Mouse (Mus musculus): ENCODE data around the gene Kansl1. TPM values are rescaled to one million over a fixed set of nuclear protein-coding genes. Genes with fewer than 3 reads are reported as not detected.

The Kansl1 gene
- total and polyA plus RNA-seq, 2 experiments from 2014 or later, result 19.0 to 75.5 TPM

DNA sequence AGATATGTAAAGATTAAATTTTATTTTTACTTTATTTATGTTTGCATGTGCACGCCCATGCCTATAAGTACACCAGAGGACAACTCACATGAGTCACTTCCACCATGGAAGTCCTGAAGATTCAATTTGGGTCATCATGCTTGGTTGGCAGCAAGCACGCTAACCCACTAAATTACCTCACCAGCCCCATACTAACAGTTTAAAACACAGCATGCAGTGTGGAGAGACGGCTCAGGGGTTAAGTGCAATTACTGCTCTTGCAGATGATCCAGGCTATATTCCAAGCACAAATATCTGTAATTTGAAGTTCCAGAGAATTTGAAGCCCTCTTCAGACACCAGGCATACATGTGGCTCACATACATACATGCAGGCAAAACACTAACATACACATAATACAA is 92.4 kb downstream of the Kansl1 start:
- H3K9ac ChIP-seq (replicated peaks; ENCODE audit: low read length), result no peak overlapping the region
- 83% methylated on average over 3 of the region's 3 CpGs for WGBS
- no peak overlapping the region for H3K27ac ChIP-seq
- no peak overlapping the region for H3K4me3 ChIP-seq (ENCODE audit: low read length)
- H3K36me3 ChIP-seq (ENCODE audit: insufficient read depth, low read length), result no peaks in the 10 kb centered on the region
- no peak for ATAC-seq
- no peaks in the 10 kb centered on the region for H3K4me1 ChIP-seq (ENCODE audit: insufficient read depth, low read length)
- H3K9me3 ChIP-seq (ENCODE audit: low read length), result no peaks in the 10 kb centered on the region
- DNase-seq (ENCODE audit: low spot score), result no peak
- TF ChIP-seq CTCF (IDR thresholded peaks at IDR 0.05; ENCODE audit: low read depth), result no peak
- H3K4me2 ChIP-seq (ENCODE audit: low read depth, low read length), result no peak overlapping the region
- no peaks in the 10 kb centered on the region for H3K27me3 ChIP-seq (ENCODE audit: insufficient read depth, low read length)

DNA sequence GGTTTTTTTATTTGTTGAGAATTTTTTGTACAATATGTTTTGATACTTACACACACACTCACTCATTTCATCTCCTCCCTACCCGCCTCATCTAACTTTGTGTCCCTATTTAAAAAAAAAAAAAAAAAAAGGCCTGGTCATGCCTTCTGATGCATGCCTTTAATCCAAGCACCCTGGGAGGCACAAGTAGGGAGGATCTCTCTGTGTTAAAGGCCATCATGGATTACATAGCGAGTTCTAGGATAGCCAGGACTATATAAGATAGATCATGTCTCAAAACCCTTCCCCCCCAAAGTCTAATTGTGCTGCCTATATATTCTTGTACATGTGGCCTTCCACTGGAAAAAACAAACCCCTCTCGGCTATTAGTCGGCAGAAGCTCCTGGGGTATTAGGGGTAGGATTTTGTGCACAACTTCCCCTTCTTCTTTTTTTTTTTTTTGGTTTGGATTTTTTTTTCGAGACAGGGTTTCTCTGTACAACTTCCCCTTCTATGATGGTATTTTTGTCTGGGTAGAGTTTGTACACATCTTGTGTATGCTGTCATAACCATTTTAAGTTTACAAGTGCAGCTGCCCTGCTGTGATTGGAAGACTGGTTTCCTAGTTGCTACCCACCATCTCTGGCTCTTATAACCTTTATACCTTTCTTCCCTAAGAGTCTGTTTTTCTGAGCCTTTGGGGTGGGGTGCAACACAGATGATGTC is 101.0 kb downstream of the Kansl1 start:
- no peak overlapping the region for H3K4me2 ChIP-seq (ENCODE audit: low read depth, low read length)
- WGBS, result 87% methylated on average over 5 of the region's 5 CpGs
- no peak for ATAC-seq
- H3K9me3 ChIP-seq (ENCODE audit: low read length), result no peaks in the 10 kb centered on the region
- TF ChIP-seq CTCF (IDR thresholded peaks at IDR 0.05; ENCODE audit: low read depth), result no peak
- H3K27ac ChIP-seq, result no peak overlapping the region
- H3K27me3 ChIP-seq (ENCODE audit: insufficient read depth, low read length), result no peaks in the 10 kb centered on the region
- DNase-seq (ENCODE audit: low spot score), result no peak
- H3K36me3 ChIP-seq (ENCODE audit: insufficient read depth, low read length), result no peaks in the 10 kb centered on the region
- H3K4me3 ChIP-seq (ENCODE audit: low read length), result no peak overlapping the region
- no peaks in the 10 kb centered on the region for H3K4me1 ChIP-seq (ENCODE audit: insufficient read depth, low read length)
- no peak overlapping the region for H3K9ac ChIP-seq (replicated peaks; ENCODE audit: low read length)

DNA sequence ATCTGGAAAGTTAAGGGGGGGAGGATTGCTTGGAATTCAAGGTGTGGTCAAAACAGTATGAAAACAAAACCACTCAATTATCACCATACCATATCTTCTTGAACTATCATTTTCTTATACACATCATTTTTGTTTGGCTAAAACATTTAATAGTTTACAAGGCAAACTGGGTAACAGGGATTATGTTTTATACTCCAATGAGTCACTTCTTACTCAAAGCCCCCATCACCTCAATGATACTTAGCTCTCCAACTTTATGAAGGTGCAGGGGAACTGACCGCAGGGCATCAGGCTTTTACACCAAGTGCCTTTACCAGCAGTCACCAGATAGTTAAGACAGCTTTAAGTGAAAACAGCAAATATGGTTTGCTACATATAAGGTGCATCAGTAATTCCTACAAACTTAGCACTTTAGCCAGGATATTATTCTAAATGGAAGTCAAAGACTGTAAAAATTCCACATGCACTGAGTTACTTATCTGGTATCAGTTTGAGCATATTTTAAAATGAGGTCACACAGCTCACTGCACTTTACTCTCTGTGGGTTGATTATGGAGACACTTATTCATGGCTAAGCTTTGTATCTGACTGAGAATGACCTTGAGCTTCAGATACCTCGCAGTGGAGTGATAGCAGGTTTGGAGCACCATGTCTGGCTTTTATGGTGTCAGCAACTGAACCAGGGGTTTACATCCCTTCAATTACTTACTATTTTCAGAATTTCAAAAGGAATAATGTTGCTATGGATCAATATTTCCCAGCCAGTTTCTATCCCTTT is 104.6 kb downstream of the Kansl1 start:
- Histone ChIP-seq H3K9me3 (ENCODE audit: low read length) (no peaks in the 10 kb centered on the region), H3K4me3 (ENCODE audit: low read length) (no peak overlapping the region), H3K27me3 (ENCODE audit: insufficient read depth, low read length) (no peaks in the 10 kb centered on the region), H3K27ac (no peak overlapping the region), H3K4me1 (ENCODE audit: insufficient read depth, low read length) (no peaks in the 10 kb centered on the region), H3K4me2 (ENCODE audit: low read depth, low read length) (no peak overlapping the region), H3K9ac (replicated peaks; ENCODE audit: low read length) (no peak overlapping the region), H3K36me3 (ENCODE audit: insufficient read depth, low read length) (no peaks in the 10 kb centered on the region)
- TF ChIP-seq CTCF (IDR thresholded peaks at IDR 0.05; ENCODE audit: low read depth), result no peak
- WGBS, result 97% methylated on average over 2 of the region's 2 CpGs
- ATAC-seq, result no peak
- no peak for DNase-seq (ENCODE audit: low spot score)

DNA sequence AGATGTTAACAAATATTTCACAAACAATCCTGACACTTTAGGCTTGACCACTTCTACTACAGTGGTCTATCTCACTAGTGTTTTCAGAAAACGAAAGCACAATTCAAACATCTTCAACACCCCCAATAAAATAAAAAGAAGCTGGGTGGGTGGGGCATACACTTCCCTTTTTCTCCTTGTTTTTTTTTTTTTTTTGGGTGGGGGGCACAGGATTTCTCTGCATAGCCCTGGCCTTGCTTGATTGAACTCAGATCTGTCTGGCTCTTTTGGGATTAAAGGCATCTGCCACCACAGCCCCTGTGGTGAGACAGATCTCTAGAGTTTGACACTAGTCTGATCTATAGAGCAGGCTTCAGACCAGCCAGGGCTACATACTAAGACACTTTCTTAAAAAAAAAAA is 106.0 kb downstream of the Kansl1 start:
- Histone ChIP-seq H3K27ac (no peak overlapping the region), H3K27me3 (ENCODE audit: insufficient read depth, low read length) (no peaks in the 10 kb centered on the region), H3K4me1 (ENCODE audit: insufficient read depth, low read length) (no peaks in the 10 kb centered on the region), H3K4me3 (ENCODE audit: low read length) (no peak overlapping the region), H3K4me2 (ENCODE audit: low read depth, low read length) (no peak overlapping the region), H3K9me3 (ENCODE audit: low read length) (no peaks in the 10 kb centered on the region), H3K36me3 (ENCODE audit: insufficient read depth, low read length) (no peaks in the 10 kb centered on the region), H3K9ac (replicated peaks; ENCODE audit: low read length) (no peak overlapping the region)
- DNase-seq (ENCODE audit: low spot score) (no peak), ATAC-seq (no peak)
- 84% methylated on average over 1 of the region's 1 CpGs for whole genome bisulfite sequencing
- TF ChIP-seq CTCF (IDR thresholded peaks at IDR 0.05; ENCODE audit: low read depth), result no peak

DNA sequence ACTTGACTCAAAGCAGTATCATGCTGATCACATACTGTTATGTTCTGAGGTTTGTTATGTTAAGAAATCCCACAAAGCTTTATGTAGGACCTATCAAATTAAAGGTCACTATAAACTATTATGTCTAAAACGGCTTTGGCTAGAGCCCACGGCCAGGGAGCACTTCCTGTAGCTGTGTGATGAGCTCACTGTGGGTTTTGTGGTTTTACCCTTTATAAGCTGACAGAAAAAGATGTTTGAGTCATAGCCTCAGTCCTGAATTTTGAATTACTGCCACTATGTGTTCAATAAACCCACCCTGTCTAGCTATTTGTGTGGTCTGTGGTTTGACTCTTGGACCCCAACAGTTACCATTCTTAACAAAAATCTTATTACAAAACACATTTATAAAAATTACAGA is 106.9 kb downstream of the Kansl1 start:
- Histone ChIP-seq H3K4me1 (ENCODE audit: insufficient read depth, low read length) (no peaks in the 10 kb centered on the region), H3K27me3 (ENCODE audit: insufficient read depth, low read length) (no peaks in the 10 kb centered on the region), H3K36me3 (ENCODE audit: insufficient read depth, low read length) (no peaks in the 10 kb centered on the region), H3K4me2 (ENCODE audit: low read depth, low read length) (no peak overlapping the region), H3K4me3 (ENCODE audit: low read length) (no peak overlapping the region), H3K9me3 (ENCODE audit: low read length) (no peaks in the 10 kb centered on the region), H3K9ac (replicated peaks; ENCODE audit: low read length) (no peak overlapping the region), H3K27ac (no peak overlapping the region)
- DNase-seq (ENCODE audit: low spot score) (no peak), ATAC-seq (no peak)
- 71% methylated on average over 2 of the region's 2 CpGs for WGBS
- TF ChIP-seq CTCF (IDR thresholded peaks at IDR 0.05; ENCODE audit: low read depth), result no peak

DNA sequence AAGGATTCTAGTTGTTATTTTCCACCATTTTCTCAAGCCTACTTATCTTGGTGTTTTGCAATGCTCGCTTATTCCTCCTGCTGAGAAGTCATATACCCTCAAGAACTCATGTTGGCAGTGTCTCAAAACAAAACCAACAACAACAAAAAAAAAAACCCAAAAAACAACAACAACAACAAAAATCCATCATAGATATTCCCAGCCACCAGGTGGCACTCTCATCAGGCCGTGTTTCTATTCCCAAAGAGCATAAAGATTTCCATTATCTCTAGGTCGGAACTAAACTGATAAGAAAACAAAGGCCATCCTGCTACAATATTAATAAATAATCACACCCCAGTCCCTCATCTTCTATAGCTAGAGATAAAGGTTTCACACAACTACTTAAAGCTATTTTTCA is 121.7 kb downstream of the Kansl1 start:
- Histone ChIP-seq H3K27me3 (ENCODE audit: insufficient read depth, low read length) (no peaks in the 10 kb centered on the region), H3K4me2 (ENCODE audit: low read depth, low read length) (no peak overlapping the region), H3K4me3 (ENCODE audit: low read length) (no peak overlapping the region), H3K9me3 (ENCODE audit: low read length) (no peaks in the 10 kb centered on the region), H3K36me3 (ENCODE audit: insufficient read depth, low read length) (peaks cover 47% of the 10 kb centered on the region), H3K27ac (no peak overlapping the region), H3K4me1 (ENCODE audit: insufficient read depth, low read length) (no peaks in the 10 kb centered on the region), H3K9ac (replicated peaks; ENCODE audit: low read length) (no peak overlapping the region)
- 48% methylated on average over 3 of the region's 3 CpGs for WGBS
- peak; percentile 48 for DNase-seq (ENCODE audit: low spot score)
- peak; percentile 65 for TF ChIP-seq CTCF (IDR thresholded peaks at IDR 0.05; ENCODE audit: low read depth)
- no peak for ATAC-seq

DNA sequence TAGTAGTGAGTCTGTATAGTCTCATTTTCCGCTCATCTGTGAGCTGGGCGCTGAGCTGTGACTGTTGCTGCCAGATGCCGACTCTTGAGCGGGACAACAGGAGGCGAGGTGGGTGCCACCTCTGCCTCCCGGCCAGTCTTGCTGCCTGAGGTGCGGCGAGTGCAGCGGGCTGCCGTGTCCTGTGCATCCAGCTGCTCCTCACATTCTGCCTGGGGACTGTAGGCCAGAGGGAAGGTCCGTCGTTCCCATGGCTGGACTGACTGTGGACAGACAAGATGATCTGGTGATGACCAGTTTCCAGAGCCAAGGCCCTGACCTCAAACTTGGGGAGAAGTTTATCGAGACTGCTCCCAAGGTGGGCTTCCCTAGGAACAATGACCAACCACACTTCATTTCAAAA is 133.7 kb downstream of the Kansl1 start:
- no peak for TF ChIP-seq CTCF (IDR thresholded peaks at IDR 0.05; ENCODE audit: low read depth)
- peaks cover 25% of the 10 kb centered on the region for H3K36me3 ChIP-seq (ENCODE audit: insufficient read depth, low read length)
- WGBS, result 84% methylated on average over 13 of the region's 13 CpGs

More for the DNA sequence above, 133.7 kb downstream of the Kansl1 start:
- H3K4me1 ChIP-seq (ENCODE audit: insufficient read depth, low read length), result peaks cover 3% of the 10 kb centered on the region; the same call in 1 of the 2 replicates
- ATAC-seq (no peak), DNase-seq (ENCODE audit: low spot score) (no peak)
- H3K27ac ChIP-seq, result no peak overlapping the region
- no peak overlapping the region for H3K9ac ChIP-seq (replicated peaks; ENCODE audit: low read length)
- no peak overlapping the region for H3K4me3 ChIP-seq (ENCODE audit: low read length)
- no peaks in the 10 kb centered on the region for H3K27me3 ChIP-seq (ENCODE audit: insufficient read depth, low read length)
- no peak overlapping the region for H3K4me2 ChIP-seq (ENCODE audit: low read depth, low read length)
- no peaks in the 10 kb centered on the region for H3K9me3 ChIP-seq (ENCODE audit: low read length)
